ENCODE assay signal across 8 mouse cellular contexts in the genomic region with DNA sequence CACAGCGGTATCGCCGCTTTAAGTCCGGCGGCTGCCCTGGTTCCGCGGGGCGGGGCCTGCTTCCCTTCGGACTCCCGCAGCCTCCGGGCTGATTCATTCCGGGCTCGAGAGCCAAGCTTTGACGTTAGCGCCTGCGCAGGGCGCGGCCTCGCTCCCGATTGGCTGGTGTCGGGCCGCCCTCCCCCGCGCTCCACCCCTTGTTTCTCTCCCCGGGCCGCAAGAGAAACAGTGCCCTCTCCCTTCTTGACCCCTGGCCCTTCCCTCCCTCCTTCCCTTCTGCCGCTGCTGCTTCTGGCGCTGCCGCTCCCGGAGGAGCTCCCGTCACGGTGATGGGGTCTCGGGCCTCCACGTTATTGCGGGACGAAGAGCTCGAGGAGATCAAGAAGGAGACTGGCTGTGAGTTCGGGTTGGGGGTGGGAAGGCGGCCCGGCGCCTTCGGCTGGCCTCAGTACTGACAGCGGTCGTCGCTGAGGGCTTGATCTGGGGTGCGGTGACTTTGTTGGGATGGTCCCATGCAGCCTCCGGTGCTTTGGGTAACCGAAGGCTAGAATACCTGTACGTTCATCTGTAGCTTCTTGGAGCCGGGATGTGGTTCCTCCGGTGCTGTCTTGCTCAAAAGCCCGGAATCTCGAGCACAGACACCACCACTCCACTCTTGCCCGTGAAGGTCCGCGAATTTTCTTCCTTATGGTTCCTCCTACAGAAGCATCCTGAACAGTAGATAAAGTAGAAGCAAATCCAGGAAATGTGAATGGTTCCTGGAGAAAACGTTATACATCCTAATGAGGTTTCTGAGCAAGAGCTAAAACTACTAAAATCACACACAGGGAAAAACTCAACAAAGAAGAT. TPM values are rescaled to one million over a fixed set of nuclear protein-coding genes. Genes with fewer than 3 reads are reported as not detected.
DNase-seq lines count a peak whose midpoint lies in the region; ATAC-seq and TF ChIP-seq lines count a peak whose summit lies in the region.

A gene (minus strand): TSS at position 106 of the 849 bp plus-strand sequence.
A gene (plus strand): TSS at position 176 of the 849 bp plus-strand sequence.

- H3K27ac ChIP-seq in ES-E14 (ENCODE audit: insufficient read depth, low read depth, low read length, poor library complexity, severe bottlenecking) = peak within 1 kb of the TSS; percentile 62; the same call in 1 of the 2 replicates
- H3K27ac ChIP-seq in forebrain, embryonic 15.5 days (replicated peaks) = peak within 1 kb of the TSS; percentile 71

- intact Hi-C loops in heart, postnatal 25 days (cut with DNase I) = loop anchor here (2.0 kb wide), 2 partner anchors 45 to 67 kb away; no protein-coding TSS in a partner anchor

- TF ChIP-seq CTCF in lung, adult 2 months (IDR thresholded peaks at IDR 0.05; ENCODE audit: insufficient read depth, low read length) = no peak

- peak within 1 kb of the TSS; percentile 87 to 96 for H3K4me3 ChIP-seq in ES-E14 (ENCODE audit: insufficient read depth in 1 of 2, low read depth in 1 of 2, low read length in 2 of 2, poor library complexity in 1 of 2, severe bottlenecking in 1 of 2)
- peak within 1 kb of the TSS; percentile 76 for H3K4me3 ChIP-seq in forebrain, embryonic 15.5 days
- peak within 1 kb of the TSS; percentile 97 for H3K4me3 ChIP-seq in lung, adult 2 months (replicated peaks; ENCODE audit: extremely low read depth, low read depth, low read length)

- H3K9ac ChIP-seq in ES-E14 (ENCODE audit: insufficient read depth, low read depth, low read length, poor library complexity, severe bottlenecking) = peak within 1 kb of the TSS; percentile 86
- H3K9ac ChIP-seq in forebrain, embryonic 15.5 days (replicated peaks) = peak within 1 kb of the TSS; percentile 74

- in situ Hi-C loops in ES-E14 (cut with MboI; ENCODE audit: low sequenced_read_pairs in 2 of 2, unreplicated experiment in 2 of 2) = no loop called here

- whole genome bisulfite sequencing in forebrain, embryonic 15.5 days = under 1% methylated on average over 57 of the region's 57 CpGs
- WGBS in lung, adult 2 months = under 1% methylated on average over 57 of the region's 57 CpGs

- H3K4me1 ChIP-seq in ES-E14 (ENCODE audit: control insufficient read depth in 2 of 2, insufficient read depth in 2 of 2, low read length in 2 of 2, poor library complexity in 1 of 2) = no peaks in the 10 kb centered on the region
- peaks cover 22% of the 10 kb centered on the region for H3K4me1 ChIP-seq in forebrain, embryonic 15.5 days
- H3K4me1 ChIP-seq in lung, adult 2 months (ENCODE audit: control insufficient read depth, insufficient read depth, low read length) = peaks cover 6% of the 10 kb centered on the region

- no peaks in the 10 kb centered on the region for H3K36me3 ChIP-seq in ES-E14 (ENCODE audit: control insufficient read depth, insufficient read depth, low read length, poor library complexity, severe bottlenecking)
- no peaks in the 10 kb centered on the region for H3K36me3 ChIP-seq in forebrain, embryonic 15.5 days

- peak within 1 kb of the TSS; percentile 58 for H3K4me2 ChIP-seq in forebrain, embryonic 15.5 days (replicated peaks)

- peak; percentile 75; the same call in 1 of the 2 replicates for TF ChIP-seq POLR2A in lung, adult 2 months (IDR thresholded peaks at IDR 0.05; ENCODE audit: borderline replicate concordance, extremely low read depth, low read depth, low read length)

- peak; percentile 93 for DNase-seq in ES-E14 (ENCODE audit: low read depth, low spot score)
- peak; percentile 98 for DNase-seq in cerebellum, adult 11-12 months
- DNase-seq in heart, postnatal 25 days (ENCODE audit: low spot score) = peak; percentile 99
- DNase-seq in layer of hippocampus, adult 18-20 months (ENCODE audit: low spot score in 2 of 2) = peak; percentile 98 to 99
- DNase-seq in lung, adult 2 months = peak; percentile 97
- DNase-seq in thymus, adult 18-20 months = peak; percentile 93 to 94

- H3K27me3 ChIP-seq in forebrain, embryonic 15.5 days = no peaks in the 10 kb centered on the region

- no peaks in the 10 kb centered on the region for H3K9me3 ChIP-seq in ES-E14 (ENCODE audit: control insufficient read depth, insufficient read depth, low read depth, low read length)
- no peaks in the 10 kb centered on the region for H3K9me3 ChIP-seq in forebrain, embryonic 15.5 days

- peak; percentile 99 for ATAC-seq in forebrain, embryonic 15.5 days (replicated peaks)
- ATAC-seq in neutrophil, adult 5-6 weeks (ENCODE audit: extremely low read depth, insufficient number of reproducible peaks, low FRiP score, poor library complexity, severe bottlenecking) = peak; percentile 91

TF ChIP-seq in ES-E14, 5 proteins besides CTCF, POLR2A, EP300 and RAD21:
- TF ChIP-seq HCFC1 (IDR thresholded peaks at IDR 0.05; ENCODE audit: borderline replicate concordance, insufficient read depth, low read length) (no peak; the same call in 1 of the 2 replicates), CHD2 (IDR thresholded peaks at IDR 0.05; ENCODE audit: low read depth, low read length) (peak; percentile 15; the same call in 1 of the 2 replicates), ZC3H11A (IDR thresholded peaks at IDR 0.05; ENCODE audit: borderline replicate concordance, low read depth, low read length) (no peak; the same call in 1 of the 2 replicates), MAFK (IDR thresholded peaks at IDR 0.05; ENCODE audit: insufficient read depth, low read depth, low read length) (no peak)

RNA-seq across cellular contexts. Expression of the first gene that starts in this region (rescaled TPM):
- 1.1 and 2.0 TPM in 2 replicates for total RNA-seq in ES-E14 (2012; rRNA removed)
- polyA plus RNA-seq in forebrain, embryonic 15.5 days (2015; fragmentation: Nextera tagmentation; extraction: Ambion mirVana) = 0.50 and 0.83 TPM in 2 replicates
- under 1 TPM; 0.17 to 0.18 TPM for total RNA-seq in heart, postnatal 25 days (2021)
- total RNA-seq in layer of hippocampus, adult 18-20 months (2021) = under 1 TPM; 0.64 to 0.76 TPM
- 0.36 and 0.78 TPM in 2 replicates for polyA plus RNA-seq in lung, adult 2 months (2012; rRNA removed)
- 0.12 TPM in 2 replicates for total RNA-seq in neutrophil, adult 5-6 weeks (2017)

RNA-seq across cellular contexts. Expression of the second gene that starts in this region (rescaled TPM):
- total RNA-seq in ES-E14 (2012; rRNA removed) = 21.5 and 29.7 TPM in 2 replicates
- polyA plus RNA-seq in forebrain, embryonic 15.5 days (2015; fragmentation: Nextera tagmentation; extraction: Ambion mirVana) = 73.5 and 74.1 TPM in 2 replicates
- total RNA-seq in heart, postnatal 25 days (2021) = 10 to 100 TPM; 88.0 to 92.5 TPM
- 100 to 1,000 TPM; 154 to 166 TPM for total RNA-seq in layer of hippocampus, adult 18-20 months (2021)
- polyA plus RNA-seq in lung, adult 2 months (2012; rRNA removed) = 71.9 and 99.6 TPM in 2 replicates
- 143 and 172 TPM in 2 replicates for total RNA-seq in neutrophil, adult 5-6 weeks (2017)

Comparison
In these comparisons a context has a peak if more than half of its experiments do, and no peak if none do; other contexts are left out.
1. Peak in every context shown above with its lines: DNase-seq, ATAC-seq, H3K4me3 ChIP-seq and H3K27ac ChIP-seq.